Mouse (Mus musculus) kidney, adult 8-10 months (tissue): ENCODE measurements around the gene Mfsd6.
"Not testable (repeated sequence)": the region's sequence is repeated elsewhere in the genome, so short reads cannot be mapped to it uniquely, and the experiment has no call there.

Experiments used
- DNase-seq, 2 experiments: peaks; one replicate each; pipeline ENCODE4 v3.0.0; 2022

The Mfsd6 gene

DNA sequence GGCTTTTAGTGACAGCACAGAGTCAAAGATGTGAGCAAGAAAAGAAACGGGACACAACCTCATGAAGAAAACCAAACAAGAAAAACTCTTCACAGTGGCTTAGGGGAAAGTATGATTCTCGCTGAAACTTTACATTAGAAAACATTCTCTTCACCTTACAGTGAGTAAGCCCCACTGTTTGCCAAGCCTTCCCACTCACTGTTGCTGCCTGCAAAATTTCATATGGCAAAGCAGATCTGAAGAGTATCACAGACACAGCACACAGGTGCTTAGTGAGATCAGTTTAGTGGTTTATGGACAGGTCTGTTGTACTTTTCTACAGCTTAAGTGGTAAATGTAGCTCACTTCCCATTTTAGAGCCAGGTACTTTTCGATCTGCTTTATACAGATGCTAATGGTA, 20.2 kb downstream of the Mfsd6 start:
- no peak for DNase-seq

DNA sequence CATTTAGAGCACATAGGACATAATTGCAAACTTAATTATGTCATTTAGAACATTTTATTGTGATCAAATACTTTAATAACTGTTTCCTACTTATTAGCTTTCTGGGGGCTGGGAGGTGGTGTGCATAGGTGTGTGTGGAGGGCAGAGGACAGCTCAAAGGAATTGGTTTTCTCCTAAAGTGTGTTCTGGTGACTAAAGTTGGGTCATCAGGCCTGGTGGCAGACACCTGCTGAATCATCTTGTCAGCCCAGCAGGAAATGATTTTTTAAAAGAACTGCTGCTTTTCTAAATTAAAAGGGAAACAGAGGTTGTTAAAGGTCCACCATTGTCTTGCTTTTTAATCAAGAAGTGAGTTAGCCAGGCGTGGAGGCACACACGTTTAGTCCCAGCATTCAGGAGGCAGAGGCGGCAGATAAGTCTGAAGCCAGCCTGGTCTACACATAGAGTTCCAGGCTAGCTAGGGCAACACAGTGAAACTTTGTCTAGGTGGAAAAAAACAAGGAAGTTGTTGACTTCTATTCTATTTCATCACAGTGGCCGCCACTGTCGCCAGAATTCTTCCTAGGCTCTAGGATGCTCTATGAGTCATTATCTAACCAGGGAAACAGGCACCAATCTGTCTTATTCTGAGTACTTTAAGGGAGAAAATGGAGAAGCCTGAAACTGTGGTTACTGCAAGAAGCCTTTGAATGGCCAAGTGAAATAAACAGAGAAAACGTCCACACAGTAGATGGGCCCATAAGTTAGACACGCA, 24.3 kb downstream of the Mfsd6 start:
- DNase-seq: no peak

DNA sequence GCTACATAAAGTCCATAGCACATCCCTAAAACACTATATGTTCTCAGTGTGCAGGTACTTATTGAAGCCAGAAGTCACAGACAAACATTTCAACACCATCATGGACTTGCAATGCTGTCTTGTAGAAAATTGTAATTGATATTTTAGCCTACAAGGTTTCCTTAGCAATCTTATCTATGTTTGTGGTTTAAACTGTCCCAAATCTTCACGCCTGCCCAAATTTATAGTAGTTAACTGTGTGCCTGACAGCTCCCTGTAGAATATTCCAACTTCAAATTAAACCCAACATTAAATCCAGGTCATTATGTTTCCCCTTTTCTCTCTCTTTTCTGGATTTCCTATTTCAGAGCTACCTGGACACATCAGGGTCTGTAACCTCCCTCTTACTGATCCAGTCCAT, 25.3 kb downstream of the Mfsd6 start:
- DNase-seq: no peak

DNA sequence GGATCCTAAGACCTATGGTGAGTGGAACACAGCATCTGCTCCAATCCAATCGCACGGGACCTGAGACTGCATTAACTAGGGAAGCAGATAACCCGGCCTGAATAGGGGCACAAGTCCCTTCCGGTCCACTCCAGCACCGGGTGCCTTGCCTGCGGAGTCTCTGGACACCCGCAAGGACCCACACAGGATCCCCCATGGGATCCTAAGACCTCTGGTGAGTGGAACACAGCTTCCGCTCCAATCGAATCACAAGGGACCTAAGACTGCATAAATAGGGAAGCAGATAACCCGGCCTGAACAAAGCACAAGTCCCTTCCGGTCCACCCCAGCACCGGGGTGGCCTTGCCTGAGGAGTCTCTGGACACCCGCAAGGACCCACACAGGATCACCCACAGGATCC, 32.8 kb downstream of the Mfsd6 start:
- not testable (repeated sequence) for DNase-seq

DNA sequence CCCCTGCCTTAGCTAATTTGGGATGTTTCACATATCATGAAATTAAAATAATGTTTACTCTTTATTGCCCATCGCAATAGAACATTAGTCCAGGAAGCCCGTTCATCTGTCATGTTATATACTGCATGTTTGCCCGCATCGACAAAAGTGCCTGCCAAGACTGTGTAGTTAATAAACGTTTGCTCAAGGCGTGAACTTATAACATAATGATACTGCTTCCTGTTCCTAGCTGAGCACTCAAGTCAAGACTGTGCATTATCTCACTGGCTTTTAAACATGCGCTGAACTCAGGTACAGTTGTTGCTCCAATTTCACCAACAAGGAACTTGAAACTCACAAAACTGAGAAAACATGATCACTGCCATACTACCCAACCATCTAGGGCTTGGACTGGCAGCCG, 39.6 kb downstream of the Mfsd6 start:
- no peak for DNase-seq

DNA sequence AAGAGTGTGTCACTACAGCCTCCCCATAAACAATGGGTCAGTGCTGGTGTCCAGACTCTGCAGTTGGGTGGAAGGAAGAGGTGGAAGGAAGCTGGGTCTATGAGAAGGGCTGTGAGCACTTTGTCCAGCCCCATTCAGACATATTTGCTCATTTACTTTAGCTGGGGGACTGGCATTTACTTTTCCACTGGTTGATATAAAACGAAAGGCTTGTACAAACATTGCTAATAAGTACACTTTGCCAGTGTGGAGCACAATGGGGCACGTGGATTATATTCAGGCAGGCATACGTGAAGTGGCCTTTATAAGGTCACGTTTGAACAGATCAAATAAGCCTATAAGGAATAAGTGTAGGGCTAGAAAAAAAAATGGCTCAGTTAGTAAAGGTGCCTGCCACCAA, 43.7 kb downstream of the Mfsd6 start:
- no peak for DNase-seq

DNA sequence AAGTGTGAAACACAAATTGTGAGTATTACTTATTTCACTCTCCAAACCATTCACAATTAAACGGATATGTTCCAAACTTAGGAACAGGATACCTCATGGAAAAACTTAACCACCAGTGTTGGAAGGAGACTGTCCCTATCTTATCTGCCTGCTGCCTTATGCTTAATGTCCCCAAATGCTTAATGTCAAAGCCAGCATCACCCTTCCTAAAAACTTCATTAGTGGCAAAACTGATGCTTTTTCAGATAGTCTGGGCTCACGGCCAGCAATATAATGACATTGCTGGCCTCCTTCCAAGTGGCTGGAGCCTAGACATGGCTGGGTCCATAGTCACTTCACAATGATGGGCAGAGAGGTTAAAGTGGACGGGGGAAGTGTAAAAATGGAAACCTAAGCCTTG, 50.6 kb downstream of the Mfsd6 start:
- peak; percentile 14 to 31 for DNase-seq

DNA sequence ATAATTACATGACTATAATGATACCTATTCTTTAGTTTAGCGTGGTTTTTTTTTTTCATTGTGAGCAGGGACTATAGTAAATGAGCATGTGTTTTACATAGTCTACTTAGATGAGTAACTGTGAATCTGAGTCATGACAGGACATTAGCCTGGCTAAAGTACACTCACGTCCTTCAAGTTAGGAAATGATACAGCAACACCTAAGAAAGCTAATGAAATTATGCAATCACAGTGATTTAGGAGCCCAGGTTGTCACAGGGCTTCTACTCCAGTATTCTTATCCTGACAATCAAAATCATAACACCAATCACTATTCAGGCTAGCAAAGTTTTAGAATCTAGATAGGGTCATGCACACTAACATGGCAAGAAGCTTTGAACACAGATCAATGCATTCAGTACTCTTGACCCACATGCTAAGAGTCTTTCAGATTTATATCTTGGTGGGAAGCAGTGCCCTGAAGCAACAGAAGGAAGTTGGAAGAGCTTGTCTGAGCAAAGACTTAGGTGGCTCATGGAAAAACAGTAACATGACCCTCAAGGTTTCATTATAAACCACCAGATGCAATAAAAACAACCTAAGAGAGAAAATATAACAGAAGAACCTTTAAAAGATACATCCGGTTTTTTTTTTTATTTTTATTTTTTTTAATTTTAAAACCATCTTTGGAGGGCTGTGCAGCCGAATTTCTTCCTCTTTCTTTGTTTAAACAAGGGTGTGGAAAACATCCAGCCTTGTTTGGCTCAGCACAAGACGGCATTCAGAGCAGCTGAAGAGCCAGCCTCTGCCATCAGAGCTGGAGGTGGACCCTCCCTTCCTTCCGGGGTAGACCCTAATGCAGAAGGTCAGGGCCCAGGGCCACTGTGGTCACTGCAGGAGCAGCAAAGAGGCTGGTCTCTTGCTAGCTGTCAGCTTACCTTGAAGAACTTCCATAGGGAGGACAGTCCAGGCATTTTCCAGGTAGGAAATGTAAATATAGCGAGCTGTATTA, 51.4 kb downstream of the Mfsd6 start:
- no peak for DNase-seq

DNA sequence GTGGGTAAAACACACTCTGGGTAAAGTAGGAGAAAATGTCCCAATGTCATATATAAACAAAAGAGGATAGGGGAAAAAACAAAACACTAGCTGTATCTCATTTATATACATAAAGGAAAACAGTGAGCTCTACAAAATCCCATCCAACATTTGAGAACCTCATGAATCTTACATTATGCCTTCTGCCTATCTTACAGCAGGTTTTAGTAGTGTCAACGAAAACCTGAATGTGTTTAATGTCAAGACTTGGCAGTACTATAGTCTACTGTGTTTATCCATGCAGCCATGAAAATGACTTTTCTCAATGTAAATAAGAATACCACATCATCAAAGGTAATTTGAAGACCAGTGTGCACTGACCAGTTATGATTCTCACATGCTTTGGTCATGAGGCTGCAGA, 57.3 kb downstream of the Mfsd6 start:
- DNase-seq: no peak

DNA sequence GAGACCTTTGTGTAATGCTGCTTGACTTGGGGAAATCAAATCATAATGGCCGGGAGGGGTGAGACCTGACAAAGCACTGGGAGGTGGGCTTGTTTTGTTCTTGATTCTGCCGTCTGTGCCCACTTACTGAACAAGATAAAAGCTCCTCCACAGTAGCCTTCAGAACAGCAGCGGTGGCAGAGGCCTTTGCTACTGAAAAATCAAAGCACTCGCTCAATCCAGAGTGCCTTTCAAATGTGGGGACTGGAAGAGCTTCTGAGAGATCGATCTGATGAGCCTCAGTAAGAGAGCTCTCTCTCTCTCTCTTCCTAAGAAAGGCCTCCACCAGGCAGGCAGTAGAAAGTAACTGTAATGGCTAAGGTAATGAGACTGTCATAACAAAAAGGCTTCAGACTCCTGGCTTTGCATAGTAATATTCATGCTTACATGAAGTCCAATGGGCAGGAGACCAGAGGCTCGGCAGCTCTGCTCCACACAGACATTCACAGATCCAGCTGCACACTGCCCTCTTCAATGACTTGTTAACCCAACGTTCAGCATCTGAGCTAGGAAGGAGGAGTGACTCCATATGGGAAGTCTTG, 58.4 kb downstream of the Mfsd6 start:
- no peak for DNase-seq

DNA sequence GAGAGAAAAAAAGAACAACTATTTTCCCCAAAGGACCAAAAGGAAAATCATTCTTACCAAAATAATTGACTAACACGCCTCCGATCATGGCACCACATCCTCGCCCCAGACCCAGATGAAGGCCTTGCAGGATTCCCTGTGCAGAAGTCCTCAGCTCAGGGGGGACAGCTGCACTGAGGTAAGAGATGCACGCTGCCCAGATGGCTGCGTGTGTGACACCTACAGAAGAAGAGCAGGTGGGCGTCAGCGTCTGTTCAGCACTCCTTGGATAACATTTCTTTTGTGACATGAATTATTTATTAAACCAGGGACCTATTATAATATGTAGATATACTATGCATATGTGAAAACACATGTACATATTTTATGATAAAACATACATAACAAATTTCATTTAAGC, 64.0 kb downstream of the Mfsd6 start:
- DNase-seq: no peak

DNA sequence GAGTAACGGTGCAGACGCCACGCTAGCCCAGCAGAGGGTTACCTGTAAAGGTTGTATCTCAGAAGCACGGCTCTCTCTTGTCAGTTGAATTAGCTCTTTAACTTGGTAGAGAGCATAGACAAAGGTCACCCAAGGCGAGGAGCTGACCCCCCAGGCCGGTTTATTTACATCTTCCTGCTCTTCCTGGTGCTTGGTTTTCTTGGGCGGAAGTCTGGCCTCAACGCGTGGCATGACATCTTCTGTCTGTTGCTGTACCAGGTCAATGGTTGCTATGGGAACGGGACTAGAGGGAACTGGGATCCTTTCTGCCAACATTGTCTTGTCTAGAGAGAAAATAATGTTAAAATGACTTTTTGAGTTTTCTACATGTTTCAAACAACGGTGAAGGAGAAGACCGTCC, 66.5 kb downstream of the Mfsd6 start:
- DNase-seq: no peak

DNA sequence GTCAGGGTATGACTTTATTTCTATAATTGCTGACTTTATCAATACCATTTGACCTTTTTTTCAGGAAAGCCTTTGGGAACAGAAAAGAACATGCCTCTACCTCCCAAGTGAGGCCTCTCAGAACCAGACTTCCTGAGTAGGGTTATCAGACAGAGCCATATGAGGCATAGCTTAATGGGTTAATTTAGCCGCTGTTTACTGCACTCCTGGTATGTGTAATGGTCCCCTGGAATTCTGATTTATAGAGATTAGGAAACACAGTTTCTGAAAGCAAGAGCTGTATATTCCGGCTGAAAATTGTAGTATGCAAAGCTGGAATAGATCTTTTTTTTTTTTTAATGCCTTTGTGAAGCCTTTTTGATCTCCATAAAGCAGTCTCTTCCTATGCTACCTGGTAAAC, 67.0 kb downstream of the Mfsd6 start:
- DNase-seq: no peak

DNA sequence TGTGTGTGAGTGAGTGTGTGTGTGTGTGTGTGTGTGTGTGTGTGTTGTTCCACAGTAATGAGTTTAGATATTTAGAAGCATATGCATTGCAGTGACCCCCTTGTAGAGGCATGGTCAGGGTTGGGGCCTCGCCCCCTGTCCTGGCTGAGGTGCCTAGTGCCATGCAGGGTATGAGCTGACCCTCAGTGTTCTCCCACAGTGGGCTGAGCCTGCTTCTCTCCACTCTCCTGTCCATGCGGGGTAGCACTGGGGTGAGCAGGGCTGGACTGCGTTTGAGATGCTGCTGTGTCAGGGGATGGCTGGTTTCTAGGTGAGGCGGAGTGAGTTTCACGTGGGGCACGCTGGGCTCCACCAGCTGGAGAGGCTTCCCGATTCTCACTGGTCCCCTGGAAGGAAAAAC, 69.1 kb downstream of the Mfsd6 start:
- DNase-seq: no peak

DNA sequence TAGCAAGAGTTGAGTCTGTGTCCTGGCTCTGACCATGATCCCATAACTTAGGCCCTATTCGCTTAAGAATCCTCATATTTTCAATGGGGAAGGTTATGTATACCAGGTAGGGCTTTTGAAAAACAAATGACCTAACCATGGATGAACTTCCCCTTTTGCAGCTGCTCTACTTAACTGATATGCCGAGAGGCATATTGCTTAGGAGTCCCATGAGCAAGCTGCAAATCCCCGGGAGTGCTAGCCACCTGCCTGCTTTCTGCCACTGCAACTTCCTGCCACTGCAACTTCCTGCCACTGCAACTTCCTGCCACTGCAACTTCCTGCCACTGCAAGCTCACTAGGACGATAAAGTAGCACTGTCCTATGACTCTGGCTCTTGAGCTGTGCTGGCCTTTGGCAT, 72.1 kb downstream of the Mfsd6 start:
- no peak for DNase-seq

DNA sequence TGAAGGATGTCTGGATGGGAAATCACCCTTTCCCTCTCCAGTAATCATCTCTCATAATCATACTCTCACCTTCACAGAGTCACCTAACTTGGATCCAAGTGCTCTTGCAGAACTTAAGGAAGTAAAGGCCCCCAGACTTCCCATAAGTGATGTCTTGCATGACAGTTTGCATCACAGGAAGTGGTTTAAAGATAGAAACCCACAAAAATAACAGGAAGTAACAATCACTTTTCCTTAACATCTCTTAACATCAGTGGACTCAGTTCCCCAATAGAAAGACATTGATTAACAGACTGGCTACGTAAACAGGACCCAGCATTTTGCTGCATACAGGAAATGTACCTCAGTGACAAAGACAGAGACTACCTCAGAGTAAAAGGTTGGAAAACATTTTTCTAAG, 73.9 kb downstream of the Mfsd6 start:
- no peak for DNase-seq

DNA sequence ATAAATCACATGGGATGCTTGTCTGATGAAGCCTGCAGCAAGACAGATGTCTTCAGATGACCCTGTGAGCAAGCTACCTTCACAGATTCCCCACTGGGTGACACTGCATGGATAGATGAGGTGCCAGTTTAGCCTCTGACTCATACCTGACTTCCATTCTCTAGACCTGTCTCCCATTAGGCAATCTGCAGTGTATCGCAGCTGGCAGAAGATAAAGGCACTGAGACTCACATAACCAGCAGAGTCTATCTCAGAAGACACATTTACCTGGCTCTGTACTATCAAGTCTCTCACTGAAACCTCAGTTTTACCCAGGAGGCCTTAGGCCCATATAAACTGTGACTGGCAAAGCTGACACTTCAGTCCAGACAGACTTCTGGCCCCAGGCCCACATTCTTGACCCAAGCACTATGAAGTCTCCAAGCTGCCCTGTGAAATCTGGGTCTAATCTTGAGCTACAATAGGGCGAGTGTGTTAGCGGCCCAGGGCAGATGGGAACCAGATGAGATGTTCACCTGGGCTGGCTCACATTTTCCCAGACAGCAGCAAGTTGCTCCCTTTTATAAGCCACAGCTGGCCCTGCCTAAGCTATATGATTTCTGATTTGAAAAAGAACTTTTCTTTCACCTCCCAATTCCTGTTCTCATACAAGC, 74.5 kb downstream of the Mfsd6 start:
- DNase-seq: no peak

DNA sequence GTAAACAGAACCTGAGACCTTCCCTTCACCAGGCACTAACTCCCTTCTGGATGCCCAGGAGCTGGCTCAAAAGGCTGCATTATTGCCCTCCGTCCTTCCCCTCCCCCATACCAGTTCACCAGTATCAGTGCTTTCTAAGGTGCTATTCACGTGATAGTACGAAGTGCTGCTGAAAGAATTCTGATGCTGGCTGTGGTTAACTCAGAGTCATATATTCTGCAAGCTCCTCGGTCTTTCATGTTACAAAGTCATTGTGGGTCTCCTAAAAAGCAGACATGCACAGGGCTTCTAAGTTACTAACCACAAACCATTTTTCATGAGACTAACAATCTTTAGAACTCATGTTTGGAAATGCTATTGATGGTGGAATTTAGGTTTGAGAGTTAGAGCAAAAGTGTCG, 77.2 kb downstream of the Mfsd6 start:
- no peak for DNase-seq

DNA sequence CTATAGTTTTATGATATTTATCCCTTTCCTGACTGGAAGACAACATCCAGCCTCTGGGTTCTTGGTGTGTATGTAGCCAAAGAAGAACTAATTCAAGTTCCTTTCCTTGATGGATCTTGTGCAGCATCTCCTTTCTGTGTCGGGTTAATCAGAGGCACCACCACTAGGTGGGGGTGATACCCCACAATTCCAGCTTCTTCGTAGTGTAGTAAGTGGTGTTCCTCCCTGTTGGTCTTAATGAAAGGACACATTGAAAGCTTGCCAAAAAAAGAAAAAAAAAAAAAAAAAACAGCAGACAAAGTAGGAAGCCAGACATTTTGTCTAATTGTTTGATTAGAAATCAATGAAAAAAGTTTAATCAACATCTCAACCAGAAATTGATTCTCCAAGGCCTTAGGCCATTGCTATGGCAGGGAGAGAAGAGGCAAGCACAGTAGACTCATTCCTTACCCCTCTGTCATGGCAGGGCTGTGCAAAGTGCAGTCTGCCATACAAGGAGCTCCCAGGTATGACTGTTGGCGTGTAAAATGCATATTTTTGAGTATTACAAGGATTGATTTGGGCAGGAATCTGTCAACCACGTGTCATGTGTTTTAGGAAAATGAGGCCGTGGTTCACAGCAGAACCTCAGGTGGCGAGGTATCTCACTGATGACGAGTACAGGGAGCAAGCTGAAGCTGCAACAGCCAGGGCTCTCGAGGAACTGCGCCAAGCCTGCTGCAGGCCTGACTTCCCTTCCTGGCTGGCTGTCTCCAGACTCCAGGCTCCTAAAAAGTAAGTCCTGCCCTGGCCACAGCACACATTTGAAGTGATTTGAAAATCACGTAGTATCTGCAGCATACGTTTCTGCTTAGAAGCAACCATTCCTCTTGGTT, 78.9 kb downstream of the Mfsd6 start:
- peak; percentile 54 to 84 for DNase-seq

DNA sequence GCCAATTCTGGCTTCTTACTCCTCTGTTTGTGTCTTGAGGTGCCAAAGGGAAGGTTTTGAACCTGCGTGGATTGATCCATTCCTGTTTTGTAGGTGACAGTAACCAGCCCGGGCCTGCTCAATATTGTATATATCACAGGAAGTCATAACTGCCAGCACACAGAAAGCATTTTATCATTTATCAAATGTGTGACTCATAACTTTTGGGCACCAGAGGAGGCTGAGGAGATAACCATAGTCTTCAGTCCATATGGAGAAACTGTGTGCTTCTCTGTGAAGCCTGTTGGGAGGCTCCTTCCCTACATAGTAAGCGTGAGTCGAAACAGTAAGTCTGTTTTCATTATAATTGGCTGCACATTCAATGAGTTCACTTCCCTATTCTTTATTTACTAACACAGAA, 86.5 kb downstream of the Mfsd6 start:
- DNase-seq: no peak

DNA sequence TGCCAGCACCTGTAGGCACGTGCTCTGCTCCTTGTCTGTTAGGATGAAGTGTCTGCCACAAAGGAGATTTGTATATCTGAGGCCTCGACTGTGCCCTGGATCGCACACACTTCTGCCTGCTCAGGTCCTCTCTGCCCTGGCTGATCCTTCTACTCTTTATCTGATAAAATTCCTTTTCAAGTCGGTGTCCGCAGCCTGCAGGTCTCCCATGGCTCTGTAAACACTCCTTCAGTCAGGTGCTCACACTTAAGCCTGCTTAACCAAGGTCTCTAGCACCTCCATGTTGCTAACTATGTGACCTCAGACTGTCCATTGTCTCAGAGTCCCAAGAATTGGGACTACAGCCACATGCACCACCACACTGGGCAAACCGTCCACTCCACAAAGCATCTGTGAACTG, 87.0 kb downstream of the Mfsd6 start:
- no peak for DNase-seq

DNA sequence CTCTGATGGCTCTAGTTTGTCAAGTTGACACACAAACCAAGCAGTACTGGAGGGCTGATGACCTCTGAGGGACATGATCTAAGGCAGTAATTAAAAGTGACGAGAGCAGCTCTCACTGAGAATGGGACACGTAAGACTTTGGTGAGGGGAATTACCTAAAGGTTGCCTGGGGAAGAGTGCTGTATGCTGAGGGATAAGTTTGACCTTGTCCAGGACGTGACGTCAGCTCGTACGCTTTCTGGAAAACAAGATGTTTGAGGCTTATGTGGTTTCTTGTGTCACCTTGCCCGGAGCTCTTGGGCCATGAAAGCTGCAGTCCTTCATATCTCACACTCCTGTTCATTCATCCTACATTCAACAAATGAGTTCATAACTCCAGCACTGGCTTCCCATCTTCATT, 88.2 kb downstream of the Mfsd6 start:
- DNase-seq: no peak
